Mouse (Mus musculus): ENCODE results near the gene Ntn1. TPM values are rescaled to one million over a fixed set of nuclear protein-coding genes. Genes with fewer than 3 reads are reported as not detected.

The Ntn1 gene
- total RNA-seq, 2 experiments from 2014 or later = 12.2 to 14.4 TPM

DNA sequence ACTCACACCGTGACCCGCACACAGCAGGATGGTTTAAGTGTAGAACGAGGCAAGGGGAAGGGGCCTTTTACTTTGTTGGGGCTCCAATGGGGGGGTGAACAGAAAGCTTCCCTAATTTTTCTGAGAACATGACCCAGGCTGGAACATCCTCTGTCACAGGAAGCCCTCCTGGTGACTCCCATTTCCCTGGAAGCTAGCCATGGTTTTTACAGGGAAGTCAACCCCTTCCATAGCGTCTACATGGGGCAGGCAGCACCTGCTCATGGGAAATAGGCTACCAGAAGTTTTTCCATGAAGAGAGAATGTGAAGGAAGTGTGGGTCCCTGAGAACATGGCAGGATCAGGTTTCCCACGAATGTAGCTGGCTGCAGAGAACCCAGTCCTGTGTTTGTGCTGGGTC lies 136.3 kb downstream of the Ntn1 start:
- no peak for DNase-seq

DNA sequence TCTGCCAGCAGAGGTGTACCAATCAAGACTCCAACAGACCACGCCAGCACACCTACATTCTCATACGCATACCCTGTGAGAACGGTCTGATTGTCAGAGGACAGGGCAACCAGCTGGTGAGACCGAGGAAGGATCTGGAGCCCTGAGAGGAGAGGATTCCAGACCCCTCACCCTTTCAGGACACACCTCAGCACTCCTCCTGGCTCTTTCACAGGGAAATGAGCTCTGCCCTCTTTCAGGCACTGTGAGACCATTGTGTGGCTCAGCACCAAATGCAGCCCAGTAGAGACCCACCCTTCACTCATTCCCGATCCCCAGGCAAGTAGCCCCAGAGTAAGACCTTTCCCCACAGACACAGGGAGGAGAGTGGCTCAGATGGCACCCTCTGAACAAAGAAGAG lies 137.5 kb downstream of the Ntn1 start:
- DNase-seq = no peak

DNA sequence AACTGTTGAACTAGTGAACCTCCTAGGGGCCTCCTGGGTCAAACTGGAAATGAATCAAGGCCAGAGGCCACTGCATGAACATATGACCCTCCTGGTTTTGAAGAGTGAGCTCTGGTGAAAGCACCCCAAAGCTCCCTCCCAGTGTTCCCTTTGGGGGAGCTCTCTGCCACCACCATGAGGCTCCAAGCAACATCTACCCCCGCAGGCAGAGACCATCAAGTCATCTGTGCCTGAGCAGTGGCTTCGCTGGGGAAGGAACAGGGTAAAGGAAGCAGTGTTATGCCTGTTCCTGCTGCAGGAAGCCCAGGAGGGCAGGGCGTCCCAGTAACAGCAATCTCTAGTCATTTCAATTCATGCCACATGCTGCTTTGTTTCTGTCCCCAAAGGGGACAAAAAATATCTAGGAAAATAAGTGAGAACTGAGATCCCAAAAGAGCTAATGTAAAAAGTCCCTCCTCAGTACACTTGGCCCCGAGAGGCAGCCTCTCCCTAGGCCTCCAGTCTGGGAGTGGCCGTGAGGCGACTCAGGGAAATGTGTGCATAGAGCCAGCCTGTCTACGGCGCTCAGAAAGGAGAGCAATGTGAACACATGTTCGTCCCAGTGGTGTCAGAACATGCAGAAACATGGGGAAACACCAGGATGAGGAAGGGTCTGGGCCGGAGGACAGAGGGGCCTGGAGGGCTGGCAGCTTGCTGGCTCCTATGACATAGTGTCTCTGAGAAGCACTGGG lies 139.3 kb downstream of the Ntn1 start:
- DNase-seq = no peak

DNA sequence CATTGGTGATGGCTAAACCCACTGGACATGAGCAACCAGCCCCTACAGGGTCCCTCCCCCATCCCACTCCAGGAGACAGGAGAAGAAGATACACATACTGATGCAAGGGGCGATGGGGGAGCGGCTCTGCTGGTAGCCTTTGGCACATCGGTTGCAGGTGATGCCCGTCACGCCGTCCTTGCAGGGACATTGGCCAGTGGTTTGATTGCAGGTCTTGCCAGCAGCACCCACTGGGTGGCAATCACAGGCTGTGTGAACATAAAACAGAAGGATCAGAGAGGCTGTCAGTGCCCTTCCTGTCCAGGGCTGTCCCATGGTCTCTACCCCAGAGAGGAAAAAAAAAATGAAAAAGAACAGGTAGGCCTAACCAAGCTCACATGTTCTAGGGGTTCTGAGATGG lies 140.2 kb downstream of the Ntn1 start:
- no peak for DNase-seq

DNA sequence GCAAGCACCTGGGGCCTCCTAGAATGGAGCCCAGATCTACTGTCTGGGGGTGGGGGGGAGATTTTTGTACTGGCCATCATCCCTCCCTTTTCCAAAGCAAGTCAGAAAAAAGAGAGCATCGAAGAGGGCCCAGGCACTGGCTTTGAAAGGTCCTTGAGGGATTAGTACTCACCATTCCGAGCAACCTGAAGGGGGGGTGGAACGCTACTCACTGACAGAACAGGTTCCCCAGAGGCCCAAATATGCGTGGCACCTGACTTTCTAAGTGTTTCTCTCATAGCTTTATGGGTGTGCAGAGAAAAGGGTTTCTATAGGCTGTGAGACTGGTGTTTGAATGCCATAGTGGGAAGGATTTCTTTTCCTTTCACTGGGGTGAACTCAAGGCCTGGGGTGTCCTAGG lies 142.1 kb downstream of the Ntn1 start:
- DNase-seq = no peak

DNA sequence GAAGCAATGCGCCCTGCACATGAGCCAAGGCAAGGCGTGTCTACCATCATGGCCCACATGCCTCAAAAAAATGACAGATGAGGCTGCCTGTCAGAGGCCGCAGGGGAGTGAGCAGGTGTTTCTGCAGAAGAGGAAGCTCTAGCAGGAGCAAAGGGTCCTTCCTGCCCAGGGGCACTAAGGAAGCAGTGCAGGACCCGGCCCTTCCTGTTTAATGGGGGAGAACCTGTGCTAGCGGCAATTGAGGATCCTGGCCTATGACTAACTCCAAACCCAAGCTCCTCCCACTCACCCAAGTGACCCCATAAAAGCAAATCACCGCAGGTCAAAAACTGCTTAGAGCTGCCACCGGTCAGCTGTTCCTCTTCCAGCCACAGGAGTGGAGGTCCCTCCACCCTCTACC lies 147.1 kb downstream of the Ntn1 start:
- DNase-seq = no peak

DNA sequence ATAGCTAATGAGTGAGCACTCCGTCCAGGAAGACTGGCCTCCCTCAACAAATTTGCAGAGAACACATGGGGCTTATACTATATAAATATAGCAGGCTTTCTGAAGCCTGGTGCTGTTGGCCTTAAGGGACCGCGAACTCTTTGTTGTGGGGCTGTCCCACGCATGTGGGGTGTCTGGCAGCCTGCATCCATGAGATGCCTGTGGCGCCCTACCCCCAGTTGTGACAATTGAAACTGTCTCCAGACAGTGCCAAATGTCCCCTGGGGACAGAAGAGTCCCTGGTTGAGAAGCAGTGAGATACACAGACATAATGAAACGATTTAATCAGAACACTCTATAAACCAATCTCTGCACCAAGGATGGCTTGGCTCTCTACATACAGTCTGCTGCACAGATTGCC lies 150.5 kb downstream of the Ntn1 start:
- no peak for DNase-seq

DNA sequence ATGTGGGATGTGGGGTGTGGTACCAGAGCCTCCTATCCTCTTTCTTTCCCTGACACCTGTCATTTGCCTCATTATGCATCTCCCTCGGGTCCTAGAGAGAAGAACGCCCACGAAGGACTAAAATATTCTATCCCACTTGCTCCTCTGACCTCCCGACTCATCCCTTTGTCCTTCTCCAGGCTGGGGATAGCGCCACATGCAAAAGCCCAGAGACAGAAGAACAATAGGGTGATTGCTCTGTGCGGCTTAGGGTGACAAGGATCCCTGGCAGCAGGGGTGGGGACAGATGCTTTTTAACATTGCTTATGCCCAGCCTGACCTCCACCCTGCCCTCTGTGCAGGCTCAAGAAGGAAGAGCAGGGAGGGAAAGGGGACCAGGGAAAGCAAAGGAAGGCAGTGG lies 152.7 kb downstream of the Ntn1 start:
- no peak for DNase-seq

DNA sequence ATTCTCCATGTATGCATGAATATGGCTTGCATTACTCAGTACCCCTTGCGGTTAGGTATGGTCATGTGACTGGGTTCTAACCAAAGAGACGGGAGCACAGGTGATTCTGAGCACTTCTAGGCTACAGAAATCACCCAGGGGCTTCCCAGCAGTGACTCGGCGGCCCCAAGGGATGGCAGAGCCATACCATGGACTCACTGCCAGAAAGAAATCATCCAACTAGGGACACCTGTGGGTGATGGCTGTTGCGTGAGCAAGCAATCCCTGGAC lies 155.7 kb downstream of the Ntn1 start:
- DNase-seq = no peak

DNA sequence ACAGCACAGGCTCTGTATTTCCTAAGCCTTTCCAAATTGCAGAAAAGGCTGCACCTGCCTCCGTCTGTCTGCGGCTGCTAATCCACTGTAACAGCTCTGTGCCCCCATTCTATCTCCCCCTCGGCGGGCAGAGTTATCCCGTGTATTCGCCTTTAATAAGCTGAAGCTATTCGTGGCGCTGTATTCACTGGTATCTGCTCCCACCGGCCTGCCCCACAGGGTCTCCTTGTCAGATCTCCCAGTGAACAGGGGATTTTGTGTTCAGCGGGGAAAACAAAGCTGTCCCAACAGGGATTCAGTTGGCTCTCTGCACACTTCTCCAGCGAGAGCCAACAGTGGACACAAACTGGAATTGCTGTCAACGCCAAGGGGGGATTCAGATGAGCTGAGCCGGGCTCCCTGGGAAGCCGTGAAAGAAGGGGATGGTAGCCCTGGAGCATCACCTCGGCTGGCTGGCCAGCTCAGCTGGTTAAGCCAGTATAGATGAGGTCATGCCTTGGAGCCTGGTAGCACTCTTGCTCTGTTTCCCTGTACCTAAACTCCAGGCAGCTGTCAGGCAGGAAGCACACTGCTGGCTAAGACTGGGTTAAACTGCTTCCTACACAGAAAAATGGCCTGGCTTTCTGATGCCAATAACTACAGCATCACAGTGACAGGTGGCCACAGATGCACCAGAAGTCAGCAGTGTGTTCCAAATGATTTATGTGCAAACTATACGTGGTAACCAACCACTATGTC lies 156.2 kb downstream of the Ntn1 start:
- DNase-seq = no peak

DNA sequence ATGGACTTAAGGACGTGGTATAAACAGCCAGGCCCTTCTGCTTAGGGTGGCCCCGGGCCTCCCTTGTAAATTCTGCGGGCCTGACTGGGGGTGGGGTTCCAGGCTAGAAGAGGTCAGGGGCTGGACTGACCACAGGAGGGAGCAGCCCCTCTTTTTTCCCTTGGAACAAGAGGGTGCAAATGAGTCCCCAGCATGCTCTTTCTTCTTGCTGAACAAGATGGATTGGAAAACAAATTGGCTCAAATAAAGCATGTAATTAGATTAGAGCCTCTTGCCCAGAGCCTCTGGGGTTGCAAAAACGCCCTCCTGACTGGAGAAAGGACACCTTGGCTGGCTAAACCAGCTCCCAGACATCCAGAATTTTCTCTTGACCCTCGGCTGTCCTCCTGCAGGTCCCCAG lies 160.9 kb downstream of the Ntn1 start:
- DNase-seq = no peak

DNA sequence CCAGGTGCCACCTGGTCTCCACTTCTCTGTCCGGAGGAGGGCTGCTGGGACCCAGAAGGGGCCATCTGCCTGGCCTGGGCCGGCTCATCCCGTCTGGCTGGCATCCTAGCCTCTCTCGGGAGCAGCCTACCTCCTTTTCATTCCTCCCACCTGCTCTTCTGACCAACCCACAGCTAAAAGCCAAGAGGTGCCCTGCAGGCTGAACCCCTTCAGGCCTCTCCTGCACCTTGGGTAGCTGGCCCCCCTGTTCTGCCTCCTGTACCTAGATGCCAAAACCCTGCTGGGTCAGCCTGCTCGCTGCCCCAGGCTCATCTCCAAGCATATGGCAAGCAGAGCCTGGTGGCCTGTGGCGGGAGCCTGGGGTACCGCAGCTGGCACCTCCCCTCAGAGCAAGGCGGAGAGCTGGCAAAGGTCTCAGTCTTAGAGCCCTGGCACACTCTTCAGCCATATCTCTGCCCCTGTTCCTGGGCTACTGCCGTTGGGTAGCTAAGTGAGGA lies 167.1 kb downstream of the Ntn1 start:
- no peak for DNase-seq

DNA sequence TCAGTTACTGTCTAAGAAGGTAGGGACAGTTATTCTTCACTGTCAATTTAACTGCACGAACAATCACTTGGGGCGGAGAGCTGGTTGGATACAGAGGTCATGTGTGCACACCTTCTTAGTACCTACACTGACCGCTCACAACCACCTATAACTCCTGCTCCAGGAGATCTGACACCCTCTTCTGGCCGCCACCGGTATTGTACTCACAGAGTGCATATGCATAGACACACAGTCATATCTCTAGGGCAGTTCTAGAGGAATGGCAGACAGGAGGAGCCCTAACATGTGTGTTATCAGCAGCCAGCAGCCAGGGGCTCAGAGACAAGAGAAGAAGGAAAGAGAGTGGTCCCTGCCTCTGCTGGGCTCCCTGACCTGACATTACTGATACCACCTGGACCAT lies 169.1 kb downstream of the Ntn1 start:
- no peak for DNase-seq

DNA sequence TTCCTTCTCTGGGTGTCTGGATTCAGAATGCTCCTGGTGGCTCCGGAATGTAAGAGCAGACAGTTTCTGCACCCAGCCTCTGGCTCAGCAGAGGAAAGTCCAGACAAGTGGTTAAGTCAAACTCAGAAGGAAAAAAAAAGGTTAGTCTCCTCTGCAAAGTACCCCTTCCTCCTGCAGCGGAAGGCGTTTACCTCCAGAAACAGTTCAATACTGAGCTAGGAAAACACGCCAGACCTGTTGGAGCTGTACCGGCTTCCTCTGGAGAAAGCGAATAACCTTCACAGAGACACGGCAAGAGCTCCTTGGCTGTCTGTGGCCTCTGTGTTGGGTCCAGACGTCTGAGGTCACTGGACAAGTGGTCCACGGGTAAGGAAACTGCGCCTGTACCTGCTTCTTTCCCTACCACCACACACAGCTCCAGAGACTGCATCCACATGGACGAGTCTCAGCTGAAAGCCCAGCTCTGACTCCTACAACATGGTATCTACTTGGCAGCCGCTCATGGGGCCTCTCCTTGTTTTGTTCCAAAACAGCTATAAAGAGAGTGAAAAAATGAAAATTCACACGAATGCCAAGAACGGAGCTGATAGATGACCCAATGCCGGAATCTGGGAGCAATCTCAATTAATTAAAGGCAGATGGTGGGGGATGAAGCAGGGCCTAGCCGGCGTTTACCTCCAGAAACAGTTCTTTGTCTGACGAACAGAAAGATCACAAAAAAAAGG lies 171.5 kb downstream of the Ntn1 start:
- no peak for DNase-seq

DNA sequence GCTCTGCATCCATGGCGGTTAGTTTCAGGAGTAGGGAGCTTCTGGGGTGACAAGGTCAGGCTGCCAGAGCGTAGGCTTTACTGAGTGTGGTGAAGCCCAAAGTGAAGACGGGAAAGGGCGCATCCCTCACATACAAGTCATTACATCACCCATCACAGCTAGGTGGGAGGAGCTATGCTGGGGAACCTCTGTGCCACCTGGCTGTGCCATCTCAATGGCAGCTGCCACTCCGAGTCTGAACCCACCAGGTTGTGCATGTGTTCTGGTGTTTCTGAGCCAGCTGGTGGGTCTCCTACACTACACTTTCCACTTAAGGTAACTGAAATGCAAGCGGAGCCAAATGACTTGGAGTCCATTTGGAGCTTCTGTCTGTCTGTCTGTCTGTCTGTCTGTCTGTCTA lies 172.8 kb downstream of the Ntn1 start:
- DNase-seq = no peak

DNA sequence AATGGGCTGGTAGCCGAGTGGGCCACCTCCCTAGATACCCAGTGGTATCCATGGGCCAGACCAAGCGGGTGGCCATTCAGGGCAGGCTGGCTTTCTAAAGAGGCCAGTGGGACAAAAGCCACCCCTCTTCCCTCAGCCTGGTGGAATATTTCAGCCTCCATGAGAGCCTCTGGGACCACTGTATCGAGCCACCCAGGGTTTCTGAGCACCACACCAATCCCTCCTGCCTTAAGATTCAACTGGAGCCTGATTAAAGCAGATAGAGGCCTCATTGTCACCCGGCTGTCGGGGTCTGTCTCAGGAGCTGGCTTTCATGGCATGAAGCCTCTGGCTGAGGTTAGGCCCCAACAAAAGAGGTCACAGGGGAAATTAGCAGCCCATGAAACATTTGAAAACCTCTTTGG lies 174.0 kb downstream of the Ntn1 start:
- no peak for DNase-seq

DNA sequence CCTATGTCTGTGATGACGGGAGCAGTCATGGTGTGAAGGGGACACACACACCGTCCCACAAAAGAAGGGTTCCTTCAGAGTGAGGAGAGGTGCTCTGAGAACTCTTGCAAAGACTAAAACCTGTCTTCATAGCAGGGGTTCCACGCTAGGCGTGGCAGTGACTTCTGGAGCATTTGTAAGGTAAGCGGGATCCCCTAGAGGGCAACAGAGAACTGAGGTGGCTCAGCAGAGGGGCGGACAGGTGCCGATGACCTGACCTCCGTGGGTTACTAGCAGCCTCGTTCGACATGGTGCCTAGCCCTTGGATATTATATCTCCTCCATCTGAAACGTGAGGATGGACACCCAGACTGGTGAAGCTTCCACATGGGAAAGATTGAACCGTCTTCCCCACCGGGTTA lies 177.5 kb downstream of the Ntn1 start:
- DNase-seq = no peak

DNA sequence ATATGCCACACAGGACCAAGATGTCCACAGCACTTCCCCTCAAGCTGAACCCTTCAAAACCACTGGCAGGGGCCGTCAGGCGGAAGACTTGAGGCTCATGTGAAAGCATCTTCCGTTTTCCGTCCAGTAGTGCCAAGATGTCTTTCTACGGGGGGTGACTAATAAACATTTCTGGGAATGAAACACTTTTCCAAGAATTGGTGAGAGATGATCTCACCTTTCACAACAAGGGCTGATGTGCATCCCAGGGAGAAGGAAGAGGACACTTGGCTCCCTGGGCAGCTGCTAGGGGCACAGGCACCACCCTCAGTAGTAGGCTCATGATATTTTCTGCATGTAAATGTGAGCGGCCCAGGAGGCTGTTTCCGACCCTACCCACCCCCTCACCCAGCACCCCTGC lies 178.4 kb downstream of the Ntn1 start:
- no peak for DNase-seq

DNA sequence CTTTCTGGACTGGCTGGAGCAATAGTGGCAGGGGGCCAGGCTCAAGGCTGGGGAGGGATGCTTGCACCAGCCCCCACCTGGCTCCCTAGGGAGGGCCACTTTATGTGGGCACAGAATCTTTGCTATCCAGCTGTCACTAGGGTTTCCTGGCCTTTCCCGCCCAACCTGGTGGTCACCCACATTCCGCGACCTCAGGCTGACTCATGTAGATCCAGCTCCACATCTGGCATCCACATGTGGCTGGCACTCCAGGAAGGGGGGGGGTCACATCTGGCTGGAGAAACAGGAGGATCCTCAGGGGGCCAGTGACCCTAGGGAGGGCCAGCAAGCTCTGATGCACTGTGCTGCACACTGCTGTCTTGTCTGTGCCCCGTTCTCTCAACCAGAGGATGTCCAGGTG lies 179.9 kb downstream of the Ntn1 start:
- DNase-seq = no peak

DNA sequence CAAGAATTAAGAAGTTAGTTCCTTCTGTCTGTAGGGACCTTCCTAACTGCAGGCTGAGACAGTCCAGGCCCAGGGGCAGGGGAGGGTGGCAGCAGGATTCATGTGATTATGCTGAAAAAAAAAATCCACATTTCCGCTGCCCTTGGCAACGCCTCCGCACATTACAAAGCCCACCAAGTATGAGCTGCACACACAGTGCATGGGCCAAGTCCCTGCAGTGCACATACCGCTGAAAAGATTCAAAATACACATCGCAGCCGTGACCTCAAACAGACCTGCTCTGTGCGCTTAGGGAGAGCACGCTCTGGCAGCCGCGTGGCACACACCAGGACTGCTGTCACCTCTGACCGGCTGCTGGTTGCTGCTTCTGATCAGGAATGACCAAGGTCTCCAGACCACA lies 184.6 kb downstream of the Ntn1 start:
- DNase-seq = no peak

DNA sequence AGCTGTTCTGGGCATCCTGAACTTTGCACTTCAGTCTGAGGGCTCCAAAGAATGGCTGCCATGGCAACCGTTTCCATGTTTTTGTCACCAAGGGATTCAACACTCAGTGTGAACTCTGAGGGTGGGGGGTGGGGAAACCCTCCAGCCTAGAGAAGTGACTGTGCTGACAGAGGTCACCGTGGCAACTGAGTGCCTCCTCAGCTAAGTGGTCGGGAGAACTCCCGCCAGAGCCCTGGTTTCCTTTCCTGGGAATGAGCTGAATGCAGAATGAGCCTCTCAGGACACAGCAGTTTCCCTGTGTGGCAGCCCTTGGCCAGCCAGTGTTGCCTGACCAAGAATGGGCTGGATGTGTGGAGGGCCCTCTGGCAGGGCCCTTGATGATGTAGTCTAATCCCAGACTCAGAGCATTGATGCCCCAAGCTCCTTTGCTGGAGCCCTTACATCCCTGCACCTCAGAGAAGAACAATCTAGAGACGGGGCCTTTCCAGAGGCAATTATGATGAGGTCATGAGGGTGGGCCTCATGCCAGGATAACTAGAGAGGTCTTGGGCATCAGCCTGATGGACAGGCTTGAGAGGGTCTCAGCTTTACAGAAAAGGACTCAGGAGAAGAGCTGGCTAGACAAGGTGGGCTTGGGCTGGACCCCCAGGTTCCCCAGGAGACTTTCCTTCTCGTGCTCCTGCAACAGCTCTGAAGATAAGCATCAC lies 185.3 kb downstream of the Ntn1 start:
- no peak for DNase-seq

DNA sequence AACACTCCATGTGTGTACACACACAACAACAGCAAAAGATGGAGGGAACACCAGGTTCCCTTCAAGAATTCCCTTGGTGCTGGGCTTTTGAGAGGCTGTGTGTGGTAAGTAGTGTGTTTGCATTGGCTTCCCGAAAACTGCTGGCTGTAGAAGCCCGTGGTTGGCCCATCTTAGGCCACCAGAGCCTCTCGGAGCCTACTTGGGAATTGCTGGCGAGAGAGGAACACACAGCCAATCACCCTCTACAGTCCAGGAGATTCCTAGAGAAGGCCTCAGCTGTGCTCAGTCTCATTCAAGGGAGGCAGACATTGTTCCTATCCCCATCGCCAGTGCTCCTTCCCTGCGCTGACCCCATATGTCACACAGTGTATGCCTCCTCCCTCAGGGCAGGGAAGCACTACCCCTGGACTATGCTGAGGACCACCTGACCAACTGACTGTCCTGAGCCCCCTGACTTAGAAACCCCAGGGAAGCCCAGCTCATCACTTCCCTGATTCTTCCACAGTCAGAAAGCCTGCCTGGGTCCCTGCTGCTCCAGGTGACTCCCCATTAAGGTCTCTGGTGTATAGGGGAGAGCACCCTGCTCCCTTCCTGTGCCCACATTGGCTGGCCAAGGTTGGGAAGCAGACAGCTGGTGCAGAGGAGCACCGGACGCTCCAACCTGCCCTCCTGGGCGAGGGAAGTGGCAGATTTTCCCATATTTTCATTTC lies 186.0 kb downstream of the Ntn1 start:
- DNase-seq = no peak

Data from gastrocnemius, postnatal 10 days (tissue).